Mouse (Mus musculus) T-helper 1 cell (primary cell): ENCODE measurements around the gene Ssxb2.
"Not testable (repeated sequence)": the region's sequence is repeated elsewhere in the genome, so short reads cannot be mapped to it uniquely, and the experiment has no call there.

Experiments used
- in situ Hi-C: fragments of 300-600 bp; cut with MboI, MseI; formaldehyde crosslinking; loops from one replicate; pipeline ENCODE4 v1.15.1; 2025; ENCODE audit warnings: high pct_unique_total_duplicates

Gene Ssxb2

GRCm38 (mm10) chrX:8461626-8462025 is at the start of gene Ssxb2:
TSS of gene Ssxb2 (minus strand) at chrX:8461726.
- in situ Hi-C loops: not testable (repeated sequence)

- in situ Hi-C loops: loop anchor here (10.0 kb wide), 1 partner anchor 992 kb away; no protein-coding TSS in a partner anchor
Measured at GRCm38 (mm10) chrX:8413005-8413404, 48.5 kb downstream of the Ssxb2 start, which contains the start of gene Ssxb1. TSS of gene Ssxb1 (plus strand) at chrX:8413305.
